9 mouse cellular contexts compared by ENCODE assay signal in the genomic region with DNA sequence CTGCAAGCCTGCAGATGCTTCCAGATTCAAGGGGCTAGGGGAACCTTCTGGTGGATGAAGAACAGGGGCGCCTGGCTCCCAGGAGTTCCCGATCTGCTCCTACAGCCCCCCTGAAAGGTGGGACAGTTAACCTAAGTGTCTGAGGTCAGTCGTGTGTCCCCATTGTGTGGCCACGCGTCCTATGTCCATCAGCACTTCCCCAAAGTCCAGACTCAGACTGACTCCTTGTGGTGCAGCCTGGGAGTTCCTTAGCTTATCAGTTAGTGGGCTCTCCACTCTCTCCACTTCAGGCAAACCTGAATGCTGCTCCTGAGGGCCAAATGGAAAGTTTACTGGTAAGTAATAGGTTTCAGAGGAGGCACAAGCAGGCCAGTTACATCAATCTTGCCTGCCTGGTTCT. TPM values are rescaled to one million over a fixed set of nuclear protein-coding genes. Genes with fewer than 3 reads are reported as not detected.
DNase-seq lines count a peak whose midpoint lies in the region; ATAC-seq and TF ChIP-seq lines count a peak whose summit lies in the region.
"Had no signal": no experiment of that assay in that cellular context is flagged by ENCODE, and none has a peak within 500 bp of the region (broad histone marks: within the 10 kb centered on the region; RNA-seq: fewer than 3 reads in every experiment).

No protein-coding gene starts in this region.

- no peak overlapping the region for H3K4me2 ChIP-seq in liver, postnatal 0 days (ENCODE audit: low read depth, low read length)
- peak overlapping the region; percentile 51; the same call in 1 of the 2 replicates for H3K4me2 ChIP-seq in hindbrain, embryonic 15.5 days
- H3K4me2 ChIP-seq: liver, embryonic 15.5 days had no signal

- no peak overlapping the region for H3K27ac ChIP-seq in liver, postnatal 0 days (ENCODE audit: low read depth)
- H3K27ac ChIP-seq in hindbrain, embryonic 15.5 days (replicated peaks) = no peak overlapping the region
- no peak overlapping the region for H3K27ac ChIP-seq in thymus, adult 2 months (ENCODE audit: control insufficient read depth, insufficient read depth, low read length)
- H3K27ac ChIP-seq: liver, embryonic 15.5 days had no signal

- H3K4me3 ChIP-seq in liver, postnatal 0 days (ENCODE audit: low read depth, low read length) = no peak overlapping the region
- H3K4me3 ChIP-seq in hindbrain, embryonic 15.5 days = no peak overlapping the region
- no peak overlapping the region for H3K4me3 ChIP-seq in thymus, adult 2 months (ENCODE audit: control insufficient read depth, insufficient read depth, low read length)
- H3K4me3 ChIP-seq: liver, embryonic 15.5 days had no signal

- H3K36me3 ChIP-seq in liver, postnatal 0 days (replicated peaks; ENCODE audit: insufficient read depth, low read length) = no peaks in the 10 kb centered on the region
- no peaks in the 10 kb centered on the region for H3K36me3 ChIP-seq in hindbrain, embryonic 15.5 days
- H3K36me3 ChIP-seq in thymus, adult 2 months (ENCODE audit: control insufficient read depth, insufficient read depth, low read length) = no peaks in the 10 kb centered on the region
- H3K36me3 ChIP-seq: liver, embryonic 15.5 days had no signal

- 0 out of 2 replicates have a peak, but pooled peaks have one; percentile 4 for TF ChIP-seq CTCF in liver, postnatal 0 days (IDR thresholded peaks at IDR 0.05; ENCODE audit: low read depth)
- no peak for TF ChIP-seq CTCF in thymus, adult 2 months (IDR thresholded peaks at IDR 0.05; ENCODE audit: borderline replicate concordance, control insufficient read depth, extremely low read depth, insufficient read depth, low read length, poor library complexity)

- TF ChIP-seq POLR2A in thymus, adult 2 months (IDR thresholded peaks at IDR 0.05; ENCODE audit: control insufficient read depth, extremely low read depth, insufficient read depth, low read length, poor library complexity) = no peak

- H3K27me3 ChIP-seq in liver, postnatal 0 days (ENCODE audit: insufficient read depth, low read length) = peaks cover 30% of the 10 kb centered on the region
- peaks cover 11% of the 10 kb centered on the region; the same call in 1 of the 2 replicates for H3K27me3 ChIP-seq in hindbrain, embryonic 15.5 days
- no peaks in the 10 kb centered on the region for H3K27me3 ChIP-seq in thymus, adult 2 months (ENCODE audit: control insufficient read depth, insufficient read depth, low read length)

- WGBS in liver, postnatal 0 days (ENCODE audit: insufficient replicate concordance) = 20% methylated on average over 5 of the region's 5 CpGs
- WGBS in hindbrain, embryonic 15.5 days = 9% methylated on average over 5 of the region's 5 CpGs
- 17% methylated on average over 5 of the region's 5 CpGs for WGBS in thymus, adult 2 months

- no peaks in the 10 kb centered on the region for H3K4me1 ChIP-seq in liver, postnatal 0 days (ENCODE audit: insufficient read depth)
- H3K4me1 ChIP-seq in hindbrain, embryonic 15.5 days (replicated peaks) = peaks cover 15% of the 10 kb centered on the region
- no peaks in the 10 kb centered on the region for H3K4me1 ChIP-seq in thymus, adult 2 months (replicated peaks; ENCODE audit: control insufficient read depth, insufficient read depth, low read length)
- H3K4me1 ChIP-seq: liver, embryonic 15.5 days had no signal

- no peak for ATAC-seq in liver, postnatal 0 days
- ATAC-seq in hindbrain, embryonic 15.5 days (ENCODE audit: low FRiP score, low read depth) = peak; percentile 54; the same call in 1 of the 2 replicates

- H3K9me3 ChIP-seq in liver, postnatal 0 days (ENCODE audit: low read length) = peaks cover 3% of the 10 kb centered on the region; the same call in 1 of the 2 replicates
- 0 out of 2 replicates have a peak, but pooled peaks cover 3% of the 10 kb centered on the region for H3K9me3 ChIP-seq in hindbrain, embryonic 15.5 days
- H3K9me3 ChIP-seq: liver, embryonic 15.5 days had no signal

- no peak for TF ChIP-seq EP300 in liver, postnatal 0 days (IDR thresholded peaks at IDR 0.05; ENCODE audit: low read depth)

- DNase-seq in liver, postnatal 0 days = no peak
- no peak for DNase-seq in liver
- DNase-seq in embryo, embryonic 9.5 days (ENCODE audit: extremely low spot score) = peak; percentile 60
- peak; percentile 78 for DNase-seq in retina, postnatal 1 day
- DNase-seq in thymus, adult 2 months = no peak
- no peak for DNase-seq in urinary bladder, adult 2 months (ENCODE audit: low spot score)
- DNase-seq: cerebellum, adult 18-20 months had no signal

- no peak overlapping the region for H3K9ac ChIP-seq in liver, postnatal 0 days (replicated peaks)
- H3K9ac ChIP-seq in hindbrain, embryonic 15.5 days = no peak overlapping the region
- H3K9ac ChIP-seq: liver, embryonic 15.5 days had no signal

RNA-seq across cellular contexts. Expression of a gene that starts 8.8 kb away (rescaled TPM):
- polyA plus RNA-seq in liver, postnatal 0 days (2015; fragmentation: Nextera tagmentation; extraction: Ambion mirVana) = not detected in 2 replicates
- 11.1 and 14.2 TPM in 2 replicates for polyA plus RNA-seq in hindbrain, embryonic 15.5 days (2015; fragmentation: Nextera tagmentation; extraction: Ambion mirVana)
- 25.9 and 26.4 TPM in 2 replicates for polyA plus RNA-seq in thymus, adult 2 months (2012; rRNA removed)
- 0.11 and 0.22 TPM in 2 replicates for polyA plus RNA-seq in urinary bladder, adult 2 months (2012; rRNA removed)

RNA-seq across cellular contexts. Expression of a gene that starts 19.3 kb away (rescaled TPM):
- polyA plus RNA-seq in liver, postnatal 0 days (2015; fragmentation: Nextera tagmentation; extraction: Ambion mirVana) = 146 and 162 TPM in 2 replicates
- polyA plus RNA-seq in hindbrain, embryonic 15.5 days (2015; fragmentation: Nextera tagmentation; extraction: Ambion mirVana) = not detected in 2 replicates
- 0.36 and 0.87 TPM in 2 replicates for polyA plus RNA-seq in thymus, adult 2 months (2012; rRNA removed)
- not detected in 2 replicates for polyA plus RNA-seq in urinary bladder, adult 2 months (2012; rRNA removed)

Comparison
In these comparisons a context has a peak if more than half of its experiments do, and no peak if none do; other contexts are left out.
1. DNase-seq: peak in embryo, embryonic 9.5 days (single experiment) and retina, postnatal 1 day (single experiment); none in liver, postnatal 0 days (single experiment), liver (single experiment), thymus, adult 2 months (single experiment) and urinary bladder, adult 2 months (single experiment).
2. RNA of a gene that starts 19.3 kb away (polyA plus RNA-seq): 146 to 162 TPM in liver, postnatal 0 days; 0.36 to 0.87 TPM in thymus, adult 2 months, not detected in hindbrain, embryonic 15.5 days and not detected in urinary bladder, adult 2 months; every median in the first group is over 10 times any median in the second.